Mouse (Mus musculus): ENCODE data around the gene Lmo4. TPM values are rescaled to one million over a fixed set of nuclear protein-coding genes. Genes with fewer than 3 reads are reported as not detected.
A peak's percentile ranks its signal among the peaks of the same experiment; 100 is the strongest.

Gene Lmo4
- polyA plus RNA-seq, 1 experiment from 2014 or later: 117 TPM

DNA sequence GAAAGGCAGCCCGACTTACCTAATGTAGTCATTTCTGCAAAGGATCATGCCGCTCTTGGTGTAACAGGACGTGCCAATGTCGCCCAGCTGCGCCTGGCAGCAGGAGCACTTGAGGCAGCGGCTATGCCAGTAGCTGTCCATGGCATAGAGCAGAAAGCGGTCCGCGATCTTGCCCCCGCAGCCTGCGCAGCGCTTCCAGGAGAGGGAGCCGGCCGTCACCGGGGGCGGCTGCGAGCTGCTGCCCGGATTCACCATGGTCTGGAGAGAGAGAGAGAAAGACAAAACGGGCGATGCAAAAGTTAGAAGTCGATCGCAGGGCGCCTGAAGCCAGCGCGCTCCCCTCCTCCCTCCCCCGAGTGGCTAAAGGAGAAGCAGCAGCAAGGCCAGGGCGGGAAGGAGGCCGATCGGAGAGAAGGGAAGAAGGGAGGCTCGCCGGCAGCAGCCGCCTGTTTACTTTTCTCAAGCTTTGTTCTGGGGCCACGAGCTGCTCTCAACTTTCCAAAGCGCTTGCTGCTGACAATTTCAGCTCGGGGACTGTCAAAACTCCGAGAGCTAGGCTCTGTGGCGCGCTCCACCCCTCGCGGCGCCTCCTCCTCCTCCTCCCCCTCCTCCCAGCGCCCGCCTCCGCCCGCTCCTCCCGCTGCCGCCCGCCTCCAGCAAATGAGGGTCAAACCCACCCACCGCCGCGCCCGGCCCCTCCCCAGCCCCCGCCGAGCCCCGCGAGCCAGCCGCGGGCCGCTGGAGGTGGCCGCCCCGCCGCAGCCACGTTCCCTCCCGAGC is 3.0 kb downstream of the Lmo4 start:
- Histone ChIP-seq H3K4me1 (replicated peaks) (peaks cover 56% of the 10 kb centered on the region), H3K9me3 (no peaks in the 10 kb centered on the region), H3K4me2 (peak overlapping the region; percentile 92), H3K9ac (peak overlapping the region; percentile 96), H3K36me3 (no peaks in the 10 kb centered on the region), H3K4me3 (peak overlapping the region; percentile 92), H3K27me3 (no peaks in the 10 kb centered on the region), H3K27ac (replicated peaks) (peak overlapping the region; percentile 98)
- WGBS: under 1% methylated on average over 56 of the region's 64 CpGs
- ATAC-seq (ENCODE audit: low FRiP score, low read depth): peak; percentile 13; the same call in 1 of the 2 replicates

DNA sequence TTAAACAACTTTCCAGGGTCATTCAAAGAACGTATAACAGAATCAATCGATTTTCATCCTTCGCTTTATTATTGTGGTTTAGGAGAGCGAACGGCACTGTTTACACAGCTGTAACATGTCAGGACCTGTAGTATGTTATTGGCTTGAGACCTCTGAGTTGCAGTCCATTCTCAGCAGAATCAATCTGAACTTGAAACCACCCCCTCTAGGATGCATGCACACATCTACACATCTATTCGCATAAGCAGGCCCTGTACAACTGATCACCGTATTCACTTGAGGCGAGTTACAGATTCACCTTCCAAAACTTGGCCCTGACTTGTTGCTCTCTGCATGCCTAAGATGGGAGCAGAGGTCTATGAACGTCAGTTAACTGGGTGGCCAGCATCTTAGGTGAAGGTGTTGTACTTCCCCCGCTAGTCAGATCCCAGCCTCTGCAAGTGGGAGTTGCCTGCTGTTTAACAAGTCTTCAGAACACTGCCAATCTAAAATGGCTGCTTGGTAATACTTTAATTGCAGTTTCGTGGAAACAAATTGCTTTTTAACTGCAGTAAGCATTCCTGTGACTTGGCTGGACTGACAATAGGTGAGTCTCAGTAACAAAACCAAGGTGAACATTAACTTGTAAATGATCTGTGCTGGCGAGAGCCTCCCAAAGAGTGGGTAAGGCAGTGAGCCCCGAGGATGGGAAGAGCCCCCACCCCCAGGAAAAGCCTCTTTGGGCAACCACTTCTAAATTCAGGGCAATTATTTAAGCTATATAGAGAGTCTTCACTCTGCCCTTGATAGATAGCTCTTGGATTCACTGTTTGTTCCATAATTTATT is 19.5 kb downstream of the Lmo4 start:
- H3K4me3 ChIP-seq: no peak overlapping the region
- 83% methylated on average over 13 of the region's 13 CpGs for WGBS
- H3K27ac ChIP-seq (replicated peaks): no peak overlapping the region
- H3K9ac ChIP-seq: no peak overlapping the region
- peaks cover 29% of the 10 kb centered on the region for H3K36me3 ChIP-seq
- H3K4me1 ChIP-seq (replicated peaks): 0 out of 2 replicates have a peak, but pooled peaks cover 4% of the 10 kb centered on the region
- H3K4me2 ChIP-seq: no peak overlapping the region
- ATAC-seq (ENCODE audit: low FRiP score, low read depth): no peak
- no peaks in the 10 kb centered on the region for H3K9me3 ChIP-seq
- H3K27me3 ChIP-seq: no peaks in the 10 kb centered on the region

DNA sequence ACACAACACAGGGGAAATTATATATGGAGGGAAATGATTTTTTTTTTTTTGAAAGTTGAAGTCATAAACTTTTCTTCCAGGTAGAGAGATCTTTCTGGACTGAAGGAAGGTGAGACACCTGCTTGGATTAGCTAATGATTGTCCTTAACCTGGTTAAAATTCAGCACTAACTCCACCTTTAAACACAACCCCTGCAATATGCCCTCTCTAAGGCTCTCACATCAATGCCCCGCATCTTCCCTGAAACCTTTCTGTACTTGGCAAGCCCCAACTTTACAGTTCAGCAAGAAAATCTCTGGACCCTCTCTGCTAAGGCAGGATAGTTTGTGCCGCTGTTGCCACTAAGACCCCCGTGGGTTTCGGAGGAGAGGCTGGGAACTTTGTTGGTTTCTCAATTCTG is 20.1 kb downstream of the Lmo4 start:
- Histone ChIP-seq H3K27me3 (no peaks in the 10 kb centered on the region), H3K36me3 (peaks cover 28% of the 10 kb centered on the region), H3K4me1 (replicated peaks) (0 out of 2 replicates have a peak, but pooled peaks cover under 1% of the 10 kb centered on the region), H3K4me2 (no peak overlapping the region), H3K9me3 (no peaks in the 10 kb centered on the region), H3K4me3 (no peak overlapping the region), H3K9ac (no peak overlapping the region), H3K27ac (replicated peaks) (no peak overlapping the region)
- WGBS: 91% methylated on average over 4 of the region's 4 CpGs
- no peak for ATAC-seq (ENCODE audit: low FRiP score, low read depth)

DNA sequence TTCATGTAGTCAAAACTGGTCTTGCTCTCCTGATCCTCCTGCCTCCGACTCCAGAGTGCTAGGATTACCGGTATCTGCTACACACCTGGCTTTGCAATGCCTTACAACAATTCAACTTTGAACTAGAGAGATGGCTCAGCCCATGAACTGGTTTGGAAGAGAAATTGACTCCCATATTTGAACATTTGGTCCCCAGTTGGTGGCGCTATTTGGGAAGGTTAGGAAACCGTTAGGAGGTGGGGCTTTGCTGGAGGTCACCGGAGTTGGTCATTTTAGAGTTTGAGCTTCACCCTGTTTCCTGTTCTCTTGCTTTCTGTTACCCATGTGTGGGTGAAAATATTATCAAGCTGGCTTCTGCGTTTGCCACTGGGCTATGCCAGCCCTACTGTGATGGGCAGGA is 22.8 kb downstream of the Lmo4 start:
- Histone ChIP-seq H3K9me3 (no peaks in the 10 kb centered on the region), H3K27me3 (no peaks in the 10 kb centered on the region), H3K4me3 (no peak overlapping the region), H3K9ac (no peak overlapping the region), H3K4me2 (no peak overlapping the region), H3K4me1 (replicated peaks) (no peaks in the 10 kb centered on the region), H3K36me3 (0 out of 2 replicates have a peak, but pooled peaks cover 4% of the 10 kb centered on the region), H3K27ac (replicated peaks) (no peak overlapping the region)
- WGBS: 77% methylated on average over 6 of the region's 6 CpGs
- no peak for ATAC-seq (ENCODE audit: low FRiP score, low read depth)

DNA sequence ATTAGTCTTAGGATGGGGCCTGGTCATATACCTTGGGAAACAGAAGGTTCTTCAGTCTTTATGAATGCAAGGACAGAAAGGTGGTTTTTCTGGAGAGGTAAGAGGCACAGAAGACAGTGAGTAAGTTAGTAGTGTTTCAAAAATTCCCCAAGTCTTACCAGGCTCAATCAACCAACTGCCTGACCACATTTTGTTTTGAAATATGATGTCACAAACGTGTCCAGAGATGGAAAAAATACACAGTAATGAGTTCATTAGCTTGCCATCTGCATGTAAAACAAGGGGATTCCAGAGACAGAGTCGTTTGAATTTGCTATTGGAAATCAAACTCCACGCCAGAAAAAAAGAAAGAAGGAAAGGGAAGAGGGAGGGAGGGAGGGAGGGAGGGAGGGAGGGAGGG is 26.1 kb downstream of the Lmo4 start:
- Histone ChIP-seq H3K9me3 (no peaks in the 10 kb centered on the region), H3K9ac (no peak overlapping the region), H3K27ac (replicated peaks) (no peak overlapping the region), H3K4me2 (no peak overlapping the region), H3K27me3 (no peaks in the 10 kb centered on the region), H3K4me3 (no peak overlapping the region), H3K36me3 (no peaks in the 10 kb centered on the region), H3K4me1 (replicated peaks) (no peaks in the 10 kb centered on the region)
- WGBS: 60% methylated on average over 3 of the region's 3 CpGs
- no peak for ATAC-seq (ENCODE audit: low FRiP score, low read depth)

DNA sequence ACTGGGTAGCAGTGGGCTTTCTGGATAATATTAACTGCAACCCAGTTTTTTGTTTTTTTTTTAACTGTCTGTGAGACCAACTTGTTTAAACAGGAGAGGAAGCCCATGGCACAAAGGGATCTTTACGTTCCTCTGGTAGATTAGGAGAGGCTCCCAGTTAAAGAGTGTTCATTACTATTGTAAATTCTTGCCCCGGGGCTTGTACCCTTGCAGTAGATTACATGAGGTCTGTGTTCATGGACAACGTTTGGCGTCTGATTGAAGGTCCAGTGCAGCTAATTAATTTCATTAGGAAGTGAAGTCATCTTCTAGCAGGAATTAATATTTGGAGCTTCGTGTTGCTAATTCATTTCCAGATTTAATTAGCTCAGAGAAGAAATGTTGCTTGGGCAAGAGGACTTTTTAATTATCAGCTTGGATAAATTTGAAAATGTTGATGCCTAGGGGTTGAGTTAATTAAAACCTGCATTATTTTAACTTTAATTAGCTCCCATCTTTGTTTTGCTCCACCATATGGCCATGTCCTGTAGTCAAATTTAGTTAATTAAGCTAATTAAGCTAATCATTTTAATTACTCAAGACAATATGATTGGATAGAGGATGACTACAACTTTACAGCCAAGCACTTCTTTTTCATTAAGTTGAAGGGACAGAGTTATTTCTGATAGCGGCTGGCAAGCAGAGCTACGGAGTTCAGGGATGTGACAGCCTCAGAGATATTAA is 31.0 kb downstream of the Lmo4 start:
- 45% methylated on average over 7 of the region's 7 CpGs for WGBS
- H3K9ac ChIP-seq: no peak overlapping the region
- no peaks in the 10 kb centered on the region for H3K4me1 ChIP-seq (replicated peaks)
- no peaks in the 10 kb centered on the region for H3K27me3 ChIP-seq
- no peak overlapping the region for H3K4me2 ChIP-seq
- ATAC-seq (ENCODE audit: low FRiP score, low read depth): peak; percentile 65
- no peak overlapping the region for H3K4me3 ChIP-seq
- no peaks in the 10 kb centered on the region for H3K9me3 ChIP-seq
- H3K27ac ChIP-seq (replicated peaks): no peak overlapping the region
- H3K36me3 ChIP-seq: no peaks in the 10 kb centered on the region

DNA sequence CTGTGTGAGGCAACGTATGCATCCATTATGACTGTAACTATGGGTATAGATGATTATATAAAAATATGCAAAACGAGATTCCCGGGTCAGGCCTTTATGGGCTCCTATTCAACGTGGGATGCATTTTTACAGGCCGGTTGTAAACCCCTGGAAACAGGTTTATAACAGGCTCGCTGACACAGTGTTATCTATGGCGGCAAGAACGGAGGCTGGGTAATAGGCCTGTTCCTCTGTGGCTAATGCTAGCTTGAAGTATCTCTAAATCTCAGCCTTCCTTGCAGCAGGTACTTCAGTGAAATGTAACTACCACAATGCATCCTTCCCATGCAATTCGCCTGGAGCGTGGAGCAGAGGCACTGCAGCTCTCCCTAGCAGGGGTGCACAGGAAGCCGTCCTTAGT is 31.9 kb downstream of the Lmo4 start:
- H3K36me3 ChIP-seq: no peaks in the 10 kb centered on the region
- ATAC-seq (ENCODE audit: low FRiP score, low read depth): no peak
- H3K27ac ChIP-seq (replicated peaks): no peak overlapping the region
- no peaks in the 10 kb centered on the region for H3K4me1 ChIP-seq (replicated peaks)
- H3K9me3 ChIP-seq: no peaks in the 10 kb centered on the region
- H3K9ac ChIP-seq: no peak overlapping the region
- 75% methylated on average over 11 of the region's 11 CpGs for WGBS
- no peak overlapping the region for H3K4me3 ChIP-seq
- H3K4me2 ChIP-seq: no peak overlapping the region
- no peaks in the 10 kb centered on the region for H3K27me3 ChIP-seq

DNA sequence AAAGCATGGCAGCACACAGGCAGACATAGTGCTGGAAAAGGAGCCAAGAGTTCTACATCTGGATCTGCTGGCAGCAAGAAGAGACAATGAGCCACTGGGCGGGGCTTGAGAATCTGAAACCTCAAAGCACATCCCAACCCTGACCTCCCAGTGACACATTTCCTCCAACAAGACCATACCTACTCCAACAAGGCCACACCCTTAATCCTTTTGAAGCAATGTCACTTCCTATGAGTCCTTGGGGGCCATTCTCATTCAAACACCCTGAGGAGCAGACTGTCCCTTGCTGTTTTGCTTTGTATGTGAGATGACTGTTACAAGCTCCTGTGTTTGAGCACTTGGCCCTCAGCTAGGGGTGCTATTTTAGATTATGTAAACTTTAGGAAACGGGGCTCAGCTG is 33.3 kb downstream of the Lmo4 start:
- Histone ChIP-seq H3K9me3 (no peaks in the 10 kb centered on the region), H3K27ac (replicated peaks) (no peak overlapping the region), H3K4me2 (no peak overlapping the region), H3K9ac (no peak overlapping the region), H3K27me3 (no peaks in the 10 kb centered on the region), H3K4me1 (replicated peaks) (no peaks in the 10 kb centered on the region), H3K4me3 (no peak overlapping the region), H3K36me3 (no peaks in the 10 kb centered on the region)
- 86% methylated on average over 2 of the region's 2 CpGs for WGBS
- no peak for ATAC-seq (ENCODE audit: low FRiP score, low read depth)

DNA sequence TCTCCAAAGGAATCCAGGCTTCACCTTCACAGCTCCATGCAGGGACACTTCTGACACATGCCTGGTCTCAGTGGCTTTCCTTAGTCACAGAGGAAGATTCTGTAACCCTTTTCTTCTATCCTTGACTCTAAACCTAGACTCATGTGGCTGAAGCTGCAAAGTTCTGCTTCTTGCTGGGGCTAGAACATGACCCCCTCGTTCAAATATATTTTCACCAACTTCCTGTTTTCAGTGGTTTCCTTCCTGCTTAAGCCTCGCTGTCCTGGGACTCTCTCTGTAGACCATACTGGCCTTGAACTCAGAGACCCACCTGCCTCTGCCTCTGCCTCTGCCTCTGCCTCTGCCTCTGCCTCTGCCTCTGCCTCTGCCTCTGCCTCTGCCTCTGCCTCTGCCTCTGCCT is 34.5 kb downstream of the Lmo4 start:
- H3K4me3 ChIP-seq: no peak overlapping the region
- 88% methylated on average over 2 of the region's 2 CpGs for WGBS
- H3K36me3 ChIP-seq: no peaks in the 10 kb centered on the region
- no peaks in the 10 kb centered on the region for H3K4me1 ChIP-seq (replicated peaks)
- H3K27me3 ChIP-seq: no peaks in the 10 kb centered on the region
- no peak overlapping the region for H3K9ac ChIP-seq
- H3K4me2 ChIP-seq: no peak overlapping the region
- no peak for ATAC-seq (ENCODE audit: low FRiP score, low read depth)
- H3K9me3 ChIP-seq: no peaks in the 10 kb centered on the region
- H3K27ac ChIP-seq (replicated peaks): no peak overlapping the region

DNA sequence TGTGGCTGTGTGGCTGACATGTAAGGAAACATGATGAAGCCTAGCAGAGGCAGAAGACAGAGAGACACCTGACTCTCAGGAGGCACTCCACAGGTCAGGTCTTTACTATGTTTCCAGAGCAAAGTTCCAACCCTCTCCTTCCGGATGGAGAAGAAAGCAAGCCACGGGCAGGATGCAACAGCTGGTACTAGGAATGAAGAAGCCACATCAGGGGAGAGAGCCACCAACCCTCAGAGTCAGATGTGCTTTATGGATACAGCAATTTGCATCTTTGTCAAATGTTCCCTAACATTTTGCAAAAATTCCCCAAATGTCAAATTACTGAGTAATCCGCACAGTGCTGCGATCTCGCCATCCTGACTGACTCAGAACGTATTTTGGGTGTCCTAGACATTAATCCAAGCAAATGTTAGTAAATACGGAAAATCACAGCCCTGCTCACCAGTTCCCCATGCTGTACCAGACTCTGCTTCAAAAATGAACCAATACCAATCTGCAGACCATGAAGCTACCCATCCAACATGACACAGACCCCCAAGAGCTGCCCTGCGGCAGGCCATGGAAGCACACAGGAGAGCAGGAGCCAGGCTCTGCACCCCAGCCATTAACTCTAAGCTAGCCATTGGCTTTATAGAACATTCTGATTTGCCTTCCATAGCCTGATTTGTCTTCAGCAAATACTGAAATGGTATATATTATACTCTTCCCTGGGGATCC is 38.4 kb downstream of the Lmo4 start:
- H3K27me3 ChIP-seq: no peaks in the 10 kb centered on the region
- H3K27ac ChIP-seq (replicated peaks): no peak overlapping the region
- H3K9ac ChIP-seq: no peak overlapping the region
- H3K4me1 ChIP-seq (replicated peaks): no peaks in the 10 kb centered on the region; the same call in 1 of the 2 replicates
- no peak for ATAC-seq (ENCODE audit: low FRiP score, low read depth)
- H3K36me3 ChIP-seq: no peaks in the 10 kb centered on the region
- WGBS: 93% methylated on average over 8 of the region's 8 CpGs
- H3K4me2 ChIP-seq: no peak overlapping the region
- H3K4me3 ChIP-seq: no peak overlapping the region
- no peaks in the 10 kb centered on the region for H3K9me3 ChIP-seq

DNA sequence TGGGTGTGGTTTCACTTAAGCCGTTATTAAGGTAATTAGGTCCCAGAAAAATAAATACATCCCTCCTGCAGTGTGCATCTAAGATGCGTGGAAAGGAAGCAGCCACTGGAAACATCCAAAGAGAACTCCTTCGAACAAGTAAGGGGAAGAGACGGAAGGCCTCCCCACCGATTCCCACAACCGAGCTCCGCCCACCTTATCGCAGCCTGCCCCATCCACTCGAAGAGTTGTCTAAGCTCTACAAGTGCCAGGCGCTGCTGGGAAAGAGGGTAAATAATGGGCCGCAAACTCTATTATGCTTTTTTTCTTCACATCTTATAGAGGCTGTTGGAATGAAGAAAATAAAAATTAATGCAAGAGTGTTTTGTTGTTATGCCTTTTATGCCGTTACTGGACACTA is 39.6 kb downstream of the Lmo4 start:
- Histone ChIP-seq H3K4me3 (no peak overlapping the region), H3K4me1 (replicated peaks) (no peaks in the 10 kb centered on the region; the same call in 1 of the 2 replicates), H3K4me2 (no peak overlapping the region), H3K27me3 (no peaks in the 10 kb centered on the region), H3K9ac (no peak overlapping the region), H3K36me3 (no peaks in the 10 kb centered on the region), H3K9me3 (no peaks in the 10 kb centered on the region), H3K27ac (replicated peaks) (no peak overlapping the region)
- no peak for ATAC-seq (ENCODE audit: low FRiP score, low read depth)
- 82% methylated on average over 12 of the region's 12 CpGs for WGBS

Measured in hindbrain, embryonic 15.5 days (tissue).